Mouse (Mus musculus) heart, adult 2 months (tissue): ENCODE results near the gene Eps8l1.
A peak's percentile ranks its signal among the peaks of the same experiment; 100 is the strongest.

Source experiments
- CTCF ChIP-seq: fragments of 200-600 bp; IDR thresholded peaks from 2 replicates; pipeline ENCODE4 v1.8.1; 2022; ENCODE audit warnings: antibody characterized with exemption, mild to moderate bottlenecking, moderate library complexity
- POLR2A ChIP-seq: fragments of 200-500 bp; IDR thresholded peaks from 2 replicates; pipeline ENCODE4 v1.6.1; 2011; ENCODE audit warnings: mild to moderate bottlenecking, low read depth, low read length, control low read depth; ENCODE audit not compliant: insufficient read depth

DNA sequence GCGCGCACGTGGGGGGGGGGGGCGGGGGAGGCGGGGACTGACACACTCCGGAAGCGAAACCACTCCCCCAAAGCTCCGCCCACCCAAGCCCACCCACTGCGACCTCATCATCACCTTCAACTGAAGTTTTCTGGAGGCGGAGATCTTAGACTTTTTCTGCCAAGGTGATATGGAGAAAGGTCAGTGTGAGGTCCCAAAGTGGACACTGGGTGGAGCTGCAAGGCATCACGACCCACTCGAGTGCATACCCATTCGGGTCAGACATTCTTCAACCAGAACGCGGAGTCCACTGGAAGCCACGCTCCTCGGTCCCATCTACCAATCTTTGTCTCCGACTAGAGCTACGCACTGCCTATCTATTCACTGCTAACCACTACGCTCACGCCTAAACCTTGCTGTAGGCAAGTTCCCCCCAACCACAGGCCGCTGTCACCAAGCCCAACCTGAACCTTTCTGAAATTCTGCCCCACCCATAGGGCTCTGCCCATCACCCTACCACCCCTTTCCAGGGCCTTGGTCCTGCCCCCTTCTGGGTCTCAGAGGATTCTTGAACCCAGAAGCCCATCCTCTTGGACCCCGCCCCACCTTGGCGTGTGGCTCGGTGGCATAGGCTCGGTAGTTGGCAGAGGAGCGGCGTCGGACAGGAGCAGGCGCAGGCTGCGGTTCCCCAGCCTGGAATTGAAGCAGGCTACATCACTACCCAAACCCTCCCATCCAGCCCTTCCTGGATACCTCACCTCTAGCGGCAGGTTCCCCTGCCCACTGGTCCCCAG, 60.9 kb downstream of the Eps8l1 start:
- TF ChIP-seq CTCF (peak; percentile 40), POLR2A (peak; percentile 94)
